Mouse (Mus musculus): ENCODE results near the gene Lamb2.

- TF ChIP-seq ZKSCAN1 (IDR thresholded peaks at IDR 0.05; ENCODE audit: low read depth, low read length) (no peak), CTCF (IDR thresholded peaks at IDR 0.05 in 2 of 3, conservative IDR thresholded peaks at IDR 0.05 in 1 of 3; ENCODE audit: control insufficient read depth in 1 of 3, insufficient read depth in 1 of 3, low read depth in 2 of 3, low read length in 3 of 3, poor library complexity in 1 of 3, severe bottlenecking in 1 of 3) (no peak), GATA1 (IDR thresholded peaks at IDR 0.05; ENCODE audit: low read depth, low read length) (no peak), NRF1 (IDR thresholded peaks at IDR 0.05; ENCODE audit: insufficient read depth, low read depth, low read length, poor library complexity, severe bottlenecking) (no peak), MXI1 (IDR thresholded peaks at IDR 0.05; ENCODE audit: low read depth, low read length) (no peak), E2F4 (IDR thresholded peaks at IDR 0.05; ENCODE audit: borderline replicate concordance, low read depth, low read length) (no peak), BHLHE40 (IDR thresholded peaks at IDR 0.05; ENCODE audit: borderline replicate concordance, low read depth, low read length) (no peak), TBP (IDR thresholded peaks at IDR 0.05; ENCODE audit: low read depth, low read length) (no peak), GABPA (IDR thresholded peaks at IDR 0.05; ENCODE audit: low read depth, low read length) (no peak), POLR2A (IDR thresholded peaks at IDR 0.05; ENCODE audit: control insufficient read depth in 1 of 2, insufficient read depth in 1 of 2, low read depth in 1 of 2, low read length in 2 of 2, poor library complexity in 1 of 2) (no peak)
These were observed 39.1 kb upstream of the Lamb2 start for GRCm38 (mm10) chr9:108440485-108440884.

Data from MEL (cell line).